Mouse (Mus musculus): ENCODE data around the gene Vasp. TPM values are rescaled to one million over a fixed set of nuclear protein-coding genes. Genes with fewer than 3 reads are reported as not detected.

Gene Vasp
- polyA plus RNA-seq, 1 experiment: 335 TPM

GRCm38 (mm10) chr7:19316451-19317161 is 45.0 kb upstream of the Vasp start:
- H3K36me3 ChIP-seq (ENCODE audit: control insufficient read depth, insufficient read depth, low read length): no peaks in the 10 kb centered on the region
- no peak for DNase-seq (ENCODE audit: low read depth in 1 of 2, low spot score in 2 of 2)
- peaks cover 23% of the 10 kb centered on the region; the same call in 1 of the 2 replicates for H3K4me1 ChIP-seq (ENCODE audit: control insufficient read depth, insufficient read depth, insufficient read length)
- 0 out of 2 replicates have a peak, but pooled peaks cover 1% of the 10 kb centered on the region for H3K27me3 ChIP-seq (ENCODE audit: control insufficient read depth, insufficient read depth, low read length)
- 9% methylated on average over 14 of the region's 14 CpGs for WGBS
- no peak overlapping the region for H3K27ac ChIP-seq (ENCODE audit: insufficient read depth, low read length)
- TF ChIP-seq CTCF (IDR thresholded peaks at IDR 0.05; ENCODE audit: extremely low read depth, insufficient read depth, insufficient read length, insufficient replicate concordance) (no peak), POLR2A (IDR thresholded peaks at IDR 0.05; ENCODE audit: low read depth, low read length) (no peak)
- no peak overlapping the region for H3K4me3 ChIP-seq (ENCODE audit: extremely low read depth, insufficient read depth, insufficient read length)

GRCm38 (mm10) chr7:19314033-19314432 is 42.4 kb upstream of the Vasp start:
- peaks cover 9% of the 10 kb centered on the region; the same call in 1 of the 2 replicates for H3K4me1 ChIP-seq (ENCODE audit: control insufficient read depth, insufficient read depth, insufficient read length)
- no peak for DNase-seq (ENCODE audit: low read depth in 1 of 2, low spot score in 2 of 2)
- TF ChIP-seq CTCF (IDR thresholded peaks at IDR 0.05; ENCODE audit: extremely low read depth, insufficient read depth, insufficient read length, insufficient replicate concordance) (no peak), POLR2A (IDR thresholded peaks at IDR 0.05; ENCODE audit: low read depth, low read length) (no peak)
- no peaks in the 10 kb centered on the region for H3K36me3 ChIP-seq (ENCODE audit: control insufficient read depth, insufficient read depth, low read length)
- no peak overlapping the region for H3K4me3 ChIP-seq (ENCODE audit: extremely low read depth, insufficient read depth, insufficient read length)
- H3K27ac ChIP-seq (ENCODE audit: insufficient read depth, low read length): no peak overlapping the region
- H3K27me3 ChIP-seq (ENCODE audit: control insufficient read depth, insufficient read depth, low read length): 0 out of 2 replicates have a peak, but pooled peaks cover 1% of the 10 kb centered on the region
- WGBS: 91% methylated on average over 5 of the region's 5 CpGs

- Histone ChIP-seq H3K27me3 (ENCODE audit: control insufficient read depth, insufficient read depth, low read length) (0 out of 2 replicates have a peak, but pooled peaks cover 1% of the 10 kb centered on the region), H3K36me3 (ENCODE audit: control insufficient read depth, insufficient read depth, low read length) (no peaks in the 10 kb centered on the region), H3K27ac (ENCODE audit: insufficient read depth, low read length) (no peak overlapping the region), H3K4me3 (ENCODE audit: extremely low read depth, insufficient read depth, insufficient read length) (no peak overlapping the region), H3K4me1 (ENCODE audit: control insufficient read depth, insufficient read depth, insufficient read length) (peaks cover 7% of the 10 kb centered on the region; the same call in 1 of the 2 replicates)
- TF ChIP-seq POLR2A (IDR thresholded peaks at IDR 0.05; ENCODE audit: low read depth, low read length) (no peak), CTCF (IDR thresholded peaks at IDR 0.05; ENCODE audit: extremely low read depth, insufficient read depth, insufficient read length, insufficient replicate concordance) (no peak)
- 66% methylated on average over 4 of the region's 4 CpGs for WGBS
- no peak for DNase-seq (ENCODE audit: low read depth in 1 of 2, low spot score in 2 of 2)
These were observed 40.4 kb upstream of the Vasp start for GRCm38 (mm10) chr7:19311991-19312390.

GRCm38 (mm10) chr7:19309884-19310641 is 38.4 kb upstream of the Vasp start, which contains the start of gene Fosb:
TSS of gene Fosb (minus strand) at chr7:19310051.
- WGBS: 1% methylated on average over 48 of the region's 49 CpGs
- peak; percentile 93 to 95 for DNase-seq (ENCODE audit: low read depth in 1 of 2, low spot score in 2 of 2)
- no peak for TF ChIP-seq POLR2A (IDR thresholded peaks at IDR 0.05; ENCODE audit: low read depth, low read length)
- no peak for TF ChIP-seq CTCF (IDR thresholded peaks at IDR 0.05; ENCODE audit: extremely low read depth, insufficient read depth, insufficient read length, insufficient replicate concordance)

GRCm38 (mm10) chr7:19309278-19309883 is 37.8 kb upstream of the Vasp start:
- no peak overlapping the region for H3K27ac ChIP-seq (ENCODE audit: insufficient read depth, low read length)
- TF ChIP-seq CTCF (IDR thresholded peaks at IDR 0.05; ENCODE audit: extremely low read depth, insufficient read depth, insufficient read length, insufficient replicate concordance): no peak
- no peak for TF ChIP-seq POLR2A (IDR thresholded peaks at IDR 0.05; ENCODE audit: low read depth, low read length)
- H3K36me3 ChIP-seq (ENCODE audit: control insufficient read depth, insufficient read depth, low read length): no peaks in the 10 kb centered on the region
- peaks cover 13% of the 10 kb centered on the region; the same call in 1 of the 2 replicates for H3K4me1 ChIP-seq (ENCODE audit: control insufficient read depth, insufficient read depth, insufficient read length)
- H3K4me3 ChIP-seq (ENCODE audit: extremely low read depth, insufficient read depth, insufficient read length): peak overlapping the region; percentile 57
- DNase-seq (ENCODE audit: low read depth in 1 of 2, low spot score in 2 of 2): no peak
- under 1% methylated on average over 48 of the region's 48 CpGs for WGBS
- peaks cover 6% of the 10 kb centered on the region for H3K27me3 ChIP-seq (ENCODE audit: control insufficient read depth, insufficient read depth, low read length)

More at GRCm38 (mm10) chr7:19309884-19310641, 38.4 kb upstream of the Vasp start, which contains the start of gene Fosb:
- H3K27ac ChIP-seq (ENCODE audit: insufficient read depth, low read length): peak within 1 kb of the TSS; percentile 83
- H3K36me3 ChIP-seq (ENCODE audit: control insufficient read depth, insufficient read depth, low read length): no peaks in the 10 kb centered on the region
- peak within 1 kb of the TSS; percentile 98 for H3K4me3 ChIP-seq (ENCODE audit: extremely low read depth, insufficient read depth, insufficient read length)
- 0 out of 2 replicates have a peak, but pooled peaks cover 1% of the 10 kb centered on the region for H3K27me3 ChIP-seq (ENCODE audit: control insufficient read depth, insufficient read depth, low read length)
- peaks cover 7% of the 10 kb centered on the region; the same call in 1 of the 2 replicates for H3K4me1 ChIP-seq (ENCODE audit: control insufficient read depth, insufficient read depth, insufficient read length)

- TF ChIP-seq POLR2A (IDR thresholded peaks at IDR 0.05; ENCODE audit: low read depth, low read length) (peak; percentile 46), CTCF (IDR thresholded peaks at IDR 0.05; ENCODE audit: extremely low read depth, insufficient read depth, insufficient read length, insufficient replicate concordance) (no peak; the same call in 1 of the 2 replicates)
- WGBS: under 1% methylated on average over 58 of the region's 58 CpGs
- Histone ChIP-seq H3K4me3 (ENCODE audit: extremely low read depth, insufficient read depth, insufficient read length) (peak overlapping the region; percentile 67), H3K36me3 (ENCODE audit: control insufficient read depth, insufficient read depth, low read length) (no peaks in the 10 kb centered on the region), H3K27ac (ENCODE audit: insufficient read depth, low read length) (peak overlapping the region; percentile 86), H3K27me3 (ENCODE audit: control insufficient read depth, insufficient read depth, low read length) (peaks cover 10% of the 10 kb centered on the region), H3K4me1 (ENCODE audit: control insufficient read depth, insufficient read depth, insufficient read length) (peaks cover 14% of the 10 kb centered on the region; the same call in 1 of the 2 replicates)
- DNase-seq (ENCODE audit: low read depth in 1 of 2, low spot score in 2 of 2): peak; percentile 84 to 95
These were observed 37.0 kb upstream of the Vasp start for GRCm38 (mm10) chr7:19308454-19309277.
